Mouse (Mus musculus) testis, postnatal 10 days (tissue): ENCODE results near the gene Cd22.
A peak's percentile ranks its signal among the peaks of the same experiment; 100 is the strongest.
"Not testable (repeated sequence)": the region's sequence is repeated elsewhere in the genome, so short reads cannot be mapped to it uniquely, and the experiment has no call there.

Source experiments
- DNase-seq: peaks from one replicate; pipeline ENCODE4 v3.0.0; 2021; ENCODE audit warnings: low spot score

Gene Cd22

DNA sequence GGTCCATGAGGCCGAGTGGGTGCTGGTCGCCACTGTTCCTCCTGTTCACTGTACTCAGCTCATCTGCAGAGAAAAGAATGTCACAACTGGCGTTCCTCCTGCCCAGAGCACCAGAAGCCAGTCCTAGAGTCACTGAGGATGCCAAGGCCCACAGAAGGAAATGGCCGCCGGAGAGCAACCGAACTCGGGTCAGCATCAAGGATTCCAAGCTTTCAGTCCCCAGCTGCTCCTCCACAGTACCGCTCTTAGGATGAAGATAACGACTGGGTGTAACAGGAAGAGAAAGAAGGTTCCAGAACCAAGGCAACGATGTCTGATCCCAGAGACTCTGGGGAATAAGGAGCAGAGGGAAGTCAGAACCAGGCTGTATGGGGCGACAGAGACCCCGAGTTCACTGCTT lies 18.7 kb downstream of the Cd22 start, which contains the start of gene Ffar1:
TSS of gene Ffar1 (minus strand) at position 101 of the 400 bp plus-strand sequence.
- no peak for DNase-seq

DNA sequence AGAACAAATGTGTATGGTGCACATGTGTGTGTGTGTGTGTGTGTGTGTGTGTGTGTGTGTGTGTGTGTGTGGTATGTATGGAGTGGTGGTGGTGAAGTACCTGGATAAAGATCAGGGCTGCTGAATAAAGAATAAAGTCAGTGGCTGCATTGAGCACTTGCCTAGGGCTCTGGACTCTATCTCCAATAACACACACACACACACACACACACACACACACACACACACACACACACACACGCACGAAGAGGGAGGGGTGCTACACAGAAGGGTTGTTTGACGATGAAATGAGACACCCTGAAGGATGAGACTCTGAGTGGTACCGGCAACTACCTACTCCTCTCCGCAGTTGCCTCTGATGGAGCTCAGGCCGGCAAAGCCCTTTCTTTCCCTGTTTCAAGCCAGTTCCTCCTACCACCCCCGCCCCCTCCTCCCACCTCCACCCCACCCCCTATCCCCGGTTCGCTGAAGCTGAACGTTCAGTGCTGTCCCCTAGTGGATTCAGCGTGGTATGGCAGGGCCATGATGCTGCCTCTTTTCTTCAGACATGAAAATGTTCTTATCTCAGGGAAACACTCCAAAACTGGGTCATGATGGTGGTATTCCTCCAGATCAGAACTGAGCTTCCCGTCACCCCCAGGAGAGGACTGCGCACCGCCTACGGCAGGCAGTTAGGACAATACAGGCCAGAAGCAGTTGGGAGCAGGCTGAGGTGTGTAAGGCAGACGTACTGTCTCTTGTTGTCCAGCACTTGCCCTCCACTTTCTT lies 20.3 kb downstream of the Cd22 start:
- DNase-seq: peak; percentile 76

DNA sequence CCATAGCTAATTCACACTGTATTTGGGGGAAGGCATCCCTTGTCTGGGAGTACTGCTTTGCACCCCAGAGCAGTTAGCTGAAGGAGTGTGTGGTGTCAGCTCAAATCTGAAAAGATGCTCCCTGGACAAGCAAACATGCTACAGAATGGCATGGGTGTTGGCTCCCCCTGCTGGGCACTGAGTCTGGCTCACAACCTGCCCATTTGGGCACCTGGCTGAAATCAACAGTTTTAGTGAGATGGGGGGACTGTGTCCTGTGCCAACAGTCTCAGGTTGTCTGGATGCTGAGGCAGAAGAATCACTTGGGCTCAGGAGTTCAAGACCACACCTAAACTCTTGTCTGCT lies 20.9 kb downstream of the Cd22 start:
- DNase-seq: peak; percentile 92

DNA sequence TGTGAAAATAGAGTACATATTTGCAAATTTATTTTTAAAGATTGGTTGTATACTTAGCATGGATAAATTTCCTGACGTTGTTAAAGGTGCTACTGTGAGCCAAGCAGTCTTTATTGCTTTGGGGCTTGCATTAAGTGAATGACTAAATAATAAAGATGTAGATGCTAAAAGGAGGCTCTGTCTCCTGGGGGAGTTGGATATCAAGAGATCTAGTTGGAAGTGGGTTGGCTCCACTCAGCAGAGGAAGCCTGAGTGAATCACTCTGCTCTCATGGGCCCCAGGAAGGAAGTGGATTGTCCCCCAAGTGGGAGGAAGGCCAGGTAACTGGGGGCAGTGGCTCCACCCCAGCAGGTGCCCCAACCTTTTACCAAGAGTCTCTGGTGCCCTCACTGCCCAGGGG lies 22.4 kb downstream of the Cd22 start:
- DNase-seq: no peak

DNA sequence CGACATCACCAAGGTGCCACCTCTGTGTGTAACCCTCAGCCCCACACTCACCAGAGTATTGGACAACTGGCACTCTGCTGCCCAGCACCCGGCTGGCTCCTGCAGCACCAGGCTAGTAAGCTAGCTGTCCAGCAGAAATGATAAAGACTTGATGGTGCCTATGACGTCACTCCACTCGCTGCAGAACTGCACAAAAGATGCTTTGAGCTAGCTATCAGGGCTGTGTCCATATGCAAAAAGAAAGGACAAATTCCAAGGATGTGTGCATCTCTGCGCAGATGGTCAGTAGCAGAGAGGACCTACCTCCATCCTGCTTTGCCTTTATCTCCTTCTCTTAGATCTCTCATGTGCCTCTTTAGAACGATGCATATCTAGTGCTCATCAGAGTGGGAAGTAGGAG lies 24.1 kb downstream of the Cd22 start, which contains the start of gene Ffar3:
TSS of gene Ffar3 (minus strand) at position 101 of the 400 bp plus-strand sequence.
- no peak for DNase-seq

DNA sequence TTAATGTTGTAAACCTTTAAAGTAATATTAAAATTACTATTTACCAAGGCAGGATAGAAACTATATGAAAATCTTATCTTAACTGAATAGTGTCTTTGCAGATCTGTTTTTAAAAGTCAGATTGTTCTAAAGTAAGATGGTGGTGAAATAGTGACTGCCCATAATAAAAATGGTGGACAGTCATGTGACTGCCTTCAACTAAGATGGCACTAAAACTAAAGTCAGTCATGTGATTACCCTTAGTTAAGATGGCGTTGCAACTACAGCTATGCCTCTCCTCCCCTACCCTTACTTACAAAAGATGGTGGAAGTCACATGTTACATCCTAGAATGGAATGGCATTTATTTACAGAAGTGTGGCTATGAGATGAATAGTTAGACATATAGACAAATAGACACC lies 28.7 kb downstream of the Cd22 start:
- no peak for DNase-seq

DNA sequence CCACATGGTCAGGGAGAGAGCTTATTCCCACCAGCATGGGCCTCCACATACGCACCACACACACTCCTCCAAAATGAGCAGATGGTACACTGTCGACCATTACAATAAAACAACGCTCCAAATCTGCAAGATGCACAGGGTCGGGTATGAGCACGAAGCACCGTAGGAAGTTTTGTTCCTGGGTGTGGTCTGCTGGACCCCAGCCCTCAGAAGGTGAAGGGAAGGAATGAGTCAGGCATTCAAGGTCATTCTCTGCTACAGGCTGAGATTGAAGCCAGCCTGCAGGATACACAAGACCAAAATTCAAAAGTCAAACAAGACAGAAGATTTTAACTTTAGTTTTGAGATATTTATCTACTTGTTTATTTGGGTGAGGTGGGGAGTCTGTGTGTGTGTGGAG lies 32.2 kb downstream of the Cd22 start:
- DNase-seq: no peak

DNA sequence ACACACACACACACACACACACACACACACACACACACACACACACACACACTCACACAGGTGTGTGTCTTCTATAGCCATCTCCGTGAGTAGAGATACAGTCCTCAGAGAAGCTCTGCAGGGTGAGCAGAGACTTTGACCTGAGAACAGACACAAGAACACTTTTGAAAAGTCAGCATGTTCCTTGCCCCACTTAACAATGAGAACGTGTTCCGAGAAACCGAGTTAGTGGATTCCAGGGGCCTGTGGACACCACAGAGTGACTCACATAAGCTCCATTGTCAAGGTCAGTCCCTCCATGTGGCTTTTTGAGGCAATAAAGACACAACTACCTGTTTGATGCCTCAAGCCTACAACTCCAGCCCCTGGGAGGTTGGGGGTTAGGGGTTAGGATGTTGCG lies 32.8 kb downstream of the Cd22 start:
- DNase-seq: no peak

DNA sequence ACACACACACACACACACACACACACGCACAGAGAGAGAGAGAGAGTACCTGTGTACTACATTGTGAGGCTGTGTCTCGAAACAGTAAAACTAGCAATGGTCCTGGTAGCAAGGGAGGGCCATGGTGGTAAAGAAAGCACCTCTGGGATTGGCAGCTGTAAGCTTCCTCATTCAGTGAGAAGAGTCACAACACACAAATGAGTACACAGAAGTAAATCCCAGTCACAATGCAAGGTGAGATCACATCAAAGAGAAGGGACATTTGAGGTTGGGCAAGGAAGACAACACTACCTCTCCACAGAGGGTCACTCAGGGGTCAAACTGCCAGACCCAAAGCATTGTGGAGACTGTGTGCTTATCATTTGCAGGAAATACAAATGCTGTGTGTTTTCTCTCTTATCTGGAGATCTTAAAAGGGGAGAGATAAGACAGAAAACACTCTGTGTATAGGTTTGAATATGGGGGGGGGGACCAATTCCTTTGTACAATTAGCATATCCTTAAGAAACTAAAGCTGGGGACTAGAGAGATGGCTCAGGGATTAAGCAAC lies 33.6 kb downstream of the Cd22 start:
- no peak for DNase-seq

DNA sequence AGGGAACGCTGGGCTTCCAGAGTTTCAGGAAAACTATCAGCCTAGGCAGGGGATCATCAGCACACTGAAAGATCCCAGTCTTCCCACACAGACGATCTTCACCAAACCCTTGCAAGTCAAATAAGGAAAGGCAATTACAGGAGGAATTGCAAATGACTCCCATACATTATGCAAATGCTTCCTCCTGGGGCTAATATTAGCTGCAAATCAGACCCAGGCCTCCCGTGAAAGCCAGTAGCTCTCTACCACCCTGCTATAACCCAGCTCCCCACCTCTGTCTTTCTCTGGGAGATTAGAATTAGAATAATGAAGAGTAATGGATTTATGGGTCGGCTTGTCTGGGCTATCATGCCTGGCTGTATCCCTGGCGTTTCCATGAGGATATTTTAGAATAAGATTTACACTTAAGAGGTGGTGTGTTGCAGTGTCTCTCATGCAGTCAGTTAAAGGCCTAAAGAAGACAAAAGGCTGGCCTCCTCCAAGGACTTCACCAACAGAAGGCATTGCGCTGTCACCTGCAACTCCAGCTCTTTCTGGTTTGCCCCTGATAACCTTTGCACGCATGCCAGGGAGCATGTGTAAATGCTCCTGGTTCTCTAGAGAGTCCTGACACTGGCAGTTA lies 35.4 kb downstream of the Cd22 start:
- DNase-seq: no peak

DNA sequence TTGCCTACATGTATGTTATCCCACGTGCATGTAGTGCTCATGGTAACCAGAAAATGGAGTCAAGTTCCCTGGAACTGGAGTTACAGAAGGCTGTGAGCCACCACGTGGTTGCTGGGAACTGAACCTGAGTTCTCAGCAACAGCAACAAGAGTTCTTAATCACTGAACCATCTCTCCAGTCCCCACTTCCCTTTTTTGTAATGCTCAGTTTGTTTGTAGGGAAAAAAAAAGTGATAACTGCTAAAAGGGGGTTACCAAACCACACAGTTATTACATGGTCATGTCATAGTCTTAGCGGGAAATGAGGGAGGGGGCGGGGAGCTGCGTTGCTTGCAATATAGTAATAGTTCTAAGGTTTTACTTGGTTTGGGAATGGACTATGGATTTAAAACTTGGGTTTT lies 38.0 kb downstream of the Cd22 start:
- DNase-seq: no peak

DNA sequence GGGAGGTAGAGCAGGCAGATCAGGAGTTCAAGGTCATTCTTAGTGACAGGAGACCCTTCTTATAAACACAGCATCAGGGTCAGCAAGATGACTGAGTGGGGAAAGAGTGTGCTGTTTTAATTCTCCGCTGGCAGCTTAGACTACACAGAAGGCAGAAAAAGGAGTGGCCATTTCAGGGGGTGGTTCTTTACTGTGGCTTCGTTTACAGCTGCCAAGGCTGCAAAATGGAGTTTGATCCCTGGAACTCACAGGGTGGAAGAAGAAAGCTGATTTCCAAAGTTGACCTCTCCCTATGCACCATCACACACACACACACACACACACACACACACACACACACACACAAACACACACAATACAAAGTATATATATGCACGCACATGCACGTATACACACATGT lies 38.8 kb downstream of the Cd22 start:
- no peak for DNase-seq

DNA sequence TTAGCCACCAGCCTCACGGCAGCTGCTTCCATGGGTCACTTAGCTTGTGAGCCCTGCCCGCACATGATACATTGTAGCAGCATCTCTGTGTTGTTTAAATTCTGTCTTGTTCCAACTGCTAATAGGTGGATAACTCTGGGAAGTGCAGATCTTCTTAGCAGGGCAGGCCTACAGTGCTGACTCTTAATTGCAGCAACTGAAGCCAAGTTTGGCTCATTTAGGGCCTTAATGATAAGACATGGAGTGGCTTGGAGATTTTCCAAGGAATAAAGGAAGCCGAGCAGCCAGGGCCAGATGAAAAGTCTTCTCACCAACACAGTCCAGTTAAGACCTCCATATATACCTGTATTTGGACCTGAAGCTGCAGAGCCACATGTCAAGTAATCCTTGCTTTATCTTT lies 39.8 kb downstream of the Cd22 start:
- DNase-seq: no peak

DNA sequence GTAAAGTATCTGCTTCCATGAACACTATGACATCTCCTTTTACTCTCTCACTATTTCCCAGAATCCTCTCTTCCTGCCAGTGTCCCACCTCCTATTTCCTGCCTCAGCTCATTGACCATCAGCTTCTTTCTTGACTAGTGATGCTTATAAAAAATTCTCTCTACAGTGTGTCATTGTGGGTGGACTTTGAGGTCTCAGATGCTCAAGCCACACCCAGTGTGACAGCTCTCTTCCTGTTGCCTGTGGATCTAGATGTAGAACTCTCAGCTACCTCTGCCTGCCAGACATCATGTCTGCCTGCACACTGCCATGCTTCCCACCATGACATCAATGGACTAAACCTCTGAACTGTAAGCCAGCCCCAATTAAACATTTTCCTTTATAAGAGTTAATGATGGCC lies 42.9 kb downstream of the Cd22 start:
- DNase-seq: no peak

DNA sequence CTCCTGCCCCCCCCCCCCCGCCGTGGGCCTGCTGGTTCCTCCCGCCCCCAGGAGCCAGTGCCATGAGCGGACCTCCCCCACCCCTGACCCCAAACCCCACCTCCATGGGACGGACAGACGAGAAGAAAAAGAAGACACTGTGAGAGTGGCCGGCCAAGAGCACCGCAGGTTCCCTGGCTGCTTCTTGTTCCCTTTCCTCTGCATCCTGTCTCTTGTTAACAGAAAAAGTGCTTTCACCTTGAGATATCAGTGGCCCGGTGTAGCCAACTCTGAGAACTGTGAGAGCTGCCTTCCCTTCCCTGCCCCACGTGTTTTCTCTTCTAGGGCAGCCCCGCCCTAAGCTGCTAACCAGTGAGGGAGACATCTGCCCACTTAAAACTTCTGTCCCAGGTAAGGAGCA lies 47.5 kb downstream of the Cd22 start:
- not testable (repeated sequence) for DNase-seq

DNA sequence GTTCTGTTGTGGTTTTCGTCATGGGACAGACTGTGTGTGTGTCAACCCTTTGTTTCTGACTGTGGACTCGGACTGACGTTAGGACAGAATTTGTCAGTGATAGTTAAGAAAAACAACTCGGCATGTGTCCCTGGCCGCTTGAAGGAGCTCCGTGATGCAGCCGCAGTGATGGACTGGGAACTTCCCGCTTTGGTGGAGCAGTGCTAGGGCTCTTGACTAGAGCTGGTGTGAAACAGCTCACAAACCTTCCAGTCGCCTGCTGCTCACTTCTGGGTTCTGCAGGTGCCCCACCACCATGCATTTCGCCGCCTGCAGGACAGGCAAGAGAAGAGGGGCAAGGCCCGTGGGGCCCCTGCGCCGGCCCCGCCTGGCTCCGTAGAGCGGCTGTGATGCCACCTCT lies 47.9 kb downstream of the Cd22 start:
- no peak for DNase-seq

DNA sequence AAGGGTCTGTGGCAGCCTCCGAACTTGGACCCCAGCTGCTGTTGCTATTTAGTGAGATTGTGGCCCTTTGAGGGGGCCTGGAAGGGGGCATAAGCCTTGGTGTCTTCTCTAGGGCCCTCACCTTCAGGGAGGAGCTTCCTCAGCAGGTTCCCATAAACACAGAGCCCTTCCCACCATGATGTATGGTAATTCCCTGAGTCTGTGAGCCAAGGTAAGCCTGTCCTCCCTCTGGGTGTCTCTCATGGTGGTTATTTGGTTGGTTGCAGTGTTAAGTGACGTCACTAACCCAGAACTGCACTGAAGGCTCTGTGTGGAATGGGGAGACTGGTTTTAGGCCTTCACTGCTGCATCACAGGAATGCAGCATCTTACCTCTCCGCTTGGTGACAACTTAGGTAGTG lies 50.7 kb downstream of the Cd22 start:
- no peak for DNase-seq

DNA sequence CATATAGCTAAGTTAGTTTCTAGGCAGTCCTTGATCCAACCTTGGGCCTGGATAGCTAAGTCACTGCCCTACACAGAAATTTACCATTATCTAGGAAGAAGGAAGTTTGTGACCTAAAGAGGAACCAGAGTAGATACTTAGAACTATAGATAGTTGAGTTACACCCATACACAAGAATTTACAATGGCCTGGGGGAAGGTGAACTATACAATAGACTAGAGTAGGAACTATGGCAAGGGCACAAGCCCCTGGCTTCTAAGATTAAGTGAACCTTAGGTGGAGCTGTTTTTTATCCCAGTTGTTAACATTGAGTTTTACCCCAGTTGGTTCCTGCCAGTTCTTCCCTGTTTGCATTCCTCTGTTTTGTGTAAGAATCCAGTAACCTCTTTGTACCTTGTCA lies 51.3 kb downstream of the Cd22 start:
- DNase-seq: not testable (repeated sequence)

DNA sequence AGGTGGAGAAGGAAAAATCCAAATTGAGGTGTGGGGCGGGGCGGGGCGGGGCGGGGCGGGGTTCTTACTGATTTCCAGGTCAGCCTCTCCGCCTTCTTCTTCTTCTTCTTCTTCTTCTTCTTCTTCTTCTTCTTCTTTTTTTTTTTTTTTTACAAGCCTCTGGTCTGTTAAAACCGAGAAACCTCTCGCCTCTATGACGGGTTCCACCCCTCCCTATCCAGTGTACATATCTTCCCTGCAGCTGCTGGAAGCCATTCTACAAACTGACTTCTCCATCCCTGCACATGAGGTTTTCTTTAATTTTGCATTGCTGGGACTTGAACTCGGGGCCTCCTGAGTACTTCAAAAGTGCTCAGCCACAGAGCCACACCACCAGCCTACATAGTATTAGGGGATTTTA lies 53.5 kb downstream of the Cd22 start:
- no peak for DNase-seq

DNA sequence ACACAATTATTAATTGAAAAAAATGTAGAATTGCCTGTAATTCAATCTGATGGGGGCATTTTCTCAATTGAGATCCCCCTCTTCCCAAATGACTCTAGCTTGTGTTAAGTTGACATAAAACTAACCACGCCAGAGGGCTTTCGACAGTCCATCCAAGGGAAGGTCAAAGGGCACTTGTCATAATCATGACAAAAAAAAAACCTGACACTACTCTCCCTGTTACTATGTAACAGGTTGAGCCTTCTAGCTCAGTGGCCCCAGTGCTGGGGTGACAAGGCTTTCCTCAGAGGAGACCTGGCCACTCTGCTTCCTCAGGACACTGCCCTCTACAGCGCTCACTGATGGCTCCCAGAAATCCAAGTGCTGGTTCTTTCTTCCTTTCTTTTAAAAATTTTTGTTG lies 55.8 kb downstream of the Cd22 start:
- no peak for DNase-seq

DNA sequence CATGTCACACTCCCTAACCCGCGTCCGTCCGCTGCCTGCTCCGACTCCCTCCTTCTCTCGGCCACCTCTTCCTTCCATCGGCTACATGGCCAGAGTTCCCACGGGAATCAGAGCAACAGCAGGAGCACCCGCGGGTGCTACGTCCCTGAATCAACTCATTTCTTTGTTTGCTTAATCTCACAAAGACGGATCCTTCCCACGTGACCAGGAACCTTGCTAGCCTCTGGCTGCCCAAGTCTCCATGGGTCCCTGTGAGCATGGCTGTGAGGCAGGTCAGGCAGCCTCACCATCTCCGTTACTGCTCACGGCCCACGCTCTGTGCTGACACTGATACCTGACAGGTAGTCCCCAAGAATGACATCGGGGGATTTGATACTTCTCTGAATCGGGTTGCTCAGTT lies 56.5 kb downstream of the Cd22 start, which contains the start of gene Ffar2:
TSS of gene Ffar2 (minus strand) at position 101 of the 400 bp plus-strand sequence.
- DNase-seq: no peak

DNA sequence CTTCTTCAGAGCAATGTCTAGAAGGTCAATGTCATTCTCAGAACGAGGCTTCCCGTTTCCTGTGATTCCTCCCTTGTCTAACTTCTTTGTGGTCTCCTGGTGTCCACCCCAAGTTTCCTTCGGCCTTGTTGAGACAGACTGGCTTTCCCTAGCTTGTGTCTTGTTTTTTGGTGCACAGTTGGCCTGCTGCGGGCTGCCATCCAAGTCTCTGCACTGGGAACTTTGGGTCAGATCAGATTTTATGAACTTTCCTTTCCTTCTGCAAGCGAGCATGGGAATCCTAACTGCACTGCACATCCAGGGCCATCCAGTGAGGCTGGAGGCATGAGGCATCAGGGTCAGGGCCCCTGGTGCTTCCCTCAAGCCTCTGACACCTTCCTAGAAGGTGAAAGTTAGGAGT lies 58.6 kb downstream of the Cd22 start:
- no peak for DNase-seq

DNA sequence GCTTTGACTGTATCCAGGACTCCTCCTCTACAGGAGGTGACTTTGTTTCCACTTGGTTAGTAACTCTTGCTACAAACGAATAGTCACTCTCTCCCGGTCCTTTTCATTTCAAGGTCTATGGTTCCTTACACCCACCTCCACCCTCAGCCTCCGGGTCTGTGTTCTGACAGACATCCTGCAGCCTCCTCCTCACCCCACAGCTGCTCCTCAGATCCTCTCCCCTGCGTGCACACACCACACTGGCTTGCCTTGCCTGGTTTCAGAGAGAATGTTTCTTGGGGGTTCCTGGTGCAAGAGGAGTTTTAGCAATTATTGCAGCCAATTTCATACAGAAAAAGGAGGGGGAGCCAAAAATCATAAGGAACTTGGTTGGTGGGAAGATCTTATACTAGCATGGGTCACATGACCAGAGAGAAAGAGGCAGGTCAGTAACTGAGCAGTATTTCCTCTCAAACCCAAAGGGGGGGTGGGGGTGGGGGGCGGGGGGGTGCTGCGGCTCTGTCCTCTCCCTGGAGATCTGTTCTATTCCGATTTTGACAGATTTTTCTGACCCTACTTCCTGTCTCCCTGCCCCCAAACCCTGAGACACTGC lies 59.2 kb downstream of the Cd22 start:
- DNase-seq: no peak
